Mouse (Mus musculus): ENCODE measurements around the gene Chchd4. TPM values are rescaled to one million over a fixed set of nuclear protein-coding genes. Genes with fewer than 3 reads are reported as not detected.

The Chchd4 gene
- total RNA-seq, 2 experiments from 2014 or later = 6.1 to 7.3 TPM

Other genes starting within 250 kb of the Chchd4 start
- gene Wnt7a, start 62.2 kb downstream of the Chchd4 start, total RNA-seq (2015) = not detected in 2 replicates
- not detected in 2 replicates for gene Wnt7a, start 62.2 kb downstream of the Chchd4 start, total RNA-seq (2017)
- gene Tmem43, start 157 bp upstream of the Chchd4 start, total RNA-seq (2015) = 62.2 and 66.7 TPM in 2 replicates
- 87.3 and 104 TPM in 2 replicates for gene Tmem43, start 157 bp upstream of the Chchd4 start, total RNA-seq (2017)
- 9.6 and 11.6 TPM in 2 replicates for gene Xpc, start 42.3 kb upstream of the Chchd4 start, total RNA-seq (2015)
- 36.8 and 41.5 TPM in 2 replicates for gene Xpc, start 42.3 kb upstream of the Chchd4 start, total RNA-seq (2017)
- gene Lsm3, start 42.4 kb upstream of the Chchd4 start, total RNA-seq (2015) = 84.7 and 89.8 TPM in 2 replicates
- gene Lsm3, start 42.4 kb upstream of the Chchd4 start, total RNA-seq (2017) = 196 and 288 TPM in 2 replicates
- gene Slc6a6, start 210.5 kb upstream of the Chchd4 start, total RNA-seq (2015) = 58.0 and 61.9 TPM in 2 replicates
- 46.7 and 61.0 TPM in 2 replicates for gene Slc6a6, start 210.5 kb upstream of the Chchd4 start, total RNA-seq (2017)

Data from megakaryocyte, adult 5-6 weeks (primary cell).